ENCODE assay signal across 9 mouse cellular contexts in genomic region chr8:116268161-116268560, GRCm38 (mm10).
DNase-seq lines count a peak whose midpoint lies in the region; ATAC-seq and TF ChIP-seq lines count a peak whose summit lies in the region.
"Had no signal": no experiment of that assay in that cellular context is flagged by ENCODE, and none has a peak within 500 bp of the region (broad histone marks: within the 10 kb centered on the region; RNA-seq: fewer than 3 reads in every experiment).

No protein-coding gene starts in this region.

- H3K4me3 ChIP-seq in embryonic facial prominence, embryonic 14.5 days (ENCODE audit: low read depth, low read length): no peak overlapping the region
- no peak overlapping the region for H3K4me3 ChIP-seq in embryonic facial prominence, embryonic 10.5 days
- H3K4me3 ChIP-seq in layer of hippocampus, adult 2 months: no peak overlapping the region
- H3K4me3 ChIP-seq in forebrain, embryonic 15.5 days: no peak overlapping the region
- H3K4me3 ChIP-seq: liver, embryonic 13.5 days had no signal

- peak; percentile 20 for DNase-seq in embryonic facial prominence, embryonic 14.5 days (ENCODE audit: low spot score)
- DNase-seq in embryonic facial prominence, embryonic 10.5 days (ENCODE audit: low spot score): no peak
- DNase-seq in right cerebral cortex, postnatal 10 days (ENCODE audit: low spot score in 2 of 2): peak; percentile 44 to 45
- no peak for DNase-seq in right cerebral cortex, postnatal 36 days (ENCODE audit: low spot score in 2 of 2)
- peak; percentile 3 to 16 for DNase-seq in layer of hippocampus, adult 2 months (ENCODE audit: low spot score in 2 of 2)
- DNase-seq in right cerebral cortex, postnatal 4 days: peak; percentile 39
- no peak for DNase-seq in yolk sac, embryonic 10.5 days (ENCODE audit: low spot score)
- DNase-seq: liver, embryonic 13.5 days had no signal

- peaks cover 6% of the 10 kb centered on the region; the same call in 1 of the 2 replicates for H3K4me1 ChIP-seq in embryonic facial prominence, embryonic 14.5 days (ENCODE audit: control insufficient read depth, insufficient read depth, low read length)
- peaks cover 6% of the 10 kb centered on the region; the same call in 1 of the 2 replicates for H3K4me1 ChIP-seq in embryonic facial prominence, embryonic 10.5 days
- peaks cover 6% of the 10 kb centered on the region for H3K4me1 ChIP-seq in forebrain, embryonic 15.5 days
- H3K4me1 ChIP-seq: liver, embryonic 13.5 days had no signal

- no peak for TF ChIP-seq CTCF in layer of hippocampus, adult 2 months (conservative IDR thresholded peaks at IDR 0.05)

- H3K27me3 ChIP-seq in embryonic facial prominence, embryonic 14.5 days (replicated peaks; ENCODE audit: control insufficient read depth, insufficient read depth, low read length): no peaks in the 10 kb centered on the region
- no peaks in the 10 kb centered on the region for H3K27me3 ChIP-seq in embryonic facial prominence, embryonic 10.5 days (replicated peaks; ENCODE audit: low read depth, poor library complexity, severe bottlenecking)
- no peaks in the 10 kb centered on the region for H3K27me3 ChIP-seq in forebrain, embryonic 15.5 days
- H3K27me3 ChIP-seq: liver, embryonic 13.5 days had no signal

- no peak; the same call in 1 of the 2 replicates for ATAC-seq in embryonic facial prominence, embryonic 14.5 days (ENCODE audit: low read depth)
- ATAC-seq in forebrain, embryonic 15.5 days (replicated peaks): no peak

- no peak overlapping the region for H3K9ac ChIP-seq in embryonic facial prominence, embryonic 14.5 days (ENCODE audit: low read depth, low read length)
- H3K9ac ChIP-seq in forebrain, embryonic 15.5 days (replicated peaks): no peak overlapping the region
- H3K9ac ChIP-seq: liver, embryonic 13.5 days had no signal

- H3K36me3 ChIP-seq in embryonic facial prominence, embryonic 14.5 days (ENCODE audit: control insufficient read depth, insufficient read depth, low read length): no peaks in the 10 kb centered on the region
- no peaks in the 10 kb centered on the region for H3K36me3 ChIP-seq in embryonic facial prominence, embryonic 10.5 days (replicated peaks)
- H3K36me3 ChIP-seq in forebrain, embryonic 15.5 days: no peaks in the 10 kb centered on the region
- H3K36me3 ChIP-seq: liver, embryonic 13.5 days had no signal

- no peak overlapping the region for H3K27ac ChIP-seq in embryonic facial prominence, embryonic 14.5 days (replicated peaks; ENCODE audit: low read depth, low read length)
- H3K27ac ChIP-seq in embryonic facial prominence, embryonic 10.5 days (replicated peaks): no peak overlapping the region
- no peak overlapping the region for H3K27ac ChIP-seq in layer of hippocampus, adult 2 months
- H3K27ac ChIP-seq in forebrain, embryonic 15.5 days (replicated peaks): no peak overlapping the region
- H3K27ac ChIP-seq: liver, embryonic 13.5 days had no signal

- WGBS in embryonic facial prominence, embryonic 14.5 days: 73% methylated on average over 9 of the region's 9 CpGs
- 88% methylated on average over 9 of the region's 9 CpGs for WGBS in embryonic facial prominence, embryonic 10.5 days
- 44% methylated on average over 9 of the region's 9 CpGs for WGBS in forebrain, embryonic 15.5 days

- H3K4me2 ChIP-seq in embryonic facial prominence, embryonic 14.5 days (ENCODE audit: low read depth, low read length): no peak overlapping the region
- H3K4me2 ChIP-seq in forebrain, embryonic 15.5 days (replicated peaks): no peak overlapping the region
- H3K4me2 ChIP-seq: liver, embryonic 13.5 days had no signal

- no peaks in the 10 kb centered on the region for H3K9me3 ChIP-seq in embryonic facial prominence, embryonic 14.5 days (ENCODE audit: control insufficient read depth, low read length)
- no peaks in the 10 kb centered on the region for H3K9me3 ChIP-seq in embryonic facial prominence, embryonic 10.5 days
- no peaks in the 10 kb centered on the region for H3K9me3 ChIP-seq in forebrain, embryonic 15.5 days
- H3K9me3 ChIP-seq: liver, embryonic 13.5 days had no signal

Comparison
In these comparisons a context has a peak if more than half of its experiments do, and no peak if none do; other contexts are left out.
1. DNase-seq: peak in embryonic facial prominence, embryonic 14.5 days (single experiment), right cerebral cortex, postnatal 10 days (2 of 2), layer of hippocampus, adult 2 months (2 of 2) and right cerebral cortex, postnatal 4 days (single experiment); none in embryonic facial prominence, embryonic 10.5 days (single experiment), right cerebral cortex, postnatal 36 days (0 of 2) and yolk sac, embryonic 10.5 days (single experiment).